Mouse (Mus musculus) heart, adult 11 months (tissue): ENCODE data around the gene Ndufa11.
A peak's percentile ranks its signal among the peaks of the same experiment; 100 is the strongest.

ENCODE experiments used
- DNase-seq: peaks from one replicate; pipeline ENCODE4 v3.0.0; 2022

The Ndufa11 gene

GRCm38 (mm10) chr17:56761077-56761476 is 43.5 kb downstream of the Ndufa11 start:
- DNase-seq = peak; percentile 85

GRCm38 (mm10) chr17:56761991-56762410 is 44.4 kb downstream of the Ndufa11 start:
- DNase-seq = peak; percentile 99

GRCm38 (mm10) chr17:56762769-56763731 is 45.5 kb downstream of the Ndufa11 start:
- peak; percentile 96 for DNase-seq

GRCm38 (mm10) chr17:56763741-56764250 is 46.2 kb downstream of the Ndufa11 start:
- peak; percentile 91 for DNase-seq

- DNase-seq = peak; percentile 99
Observed at GRCm38 (mm10) chr17:56764474-56765354, 47.1 kb downstream of the Ndufa11 start, which contains the start of gene Dus3l. Gene Dus3l, plus strand, starts transcription at chr17:56764757.

- no peak for DNase-seq
Observed at GRCm38 (mm10) chr17:56765431-56765830, 47.9 kb downstream of the Ndufa11 start.

- peak; percentile 94 for DNase-seq
Observed at GRCm38 (mm10) chr17:56766631-56767405, 49.3 kb downstream of the Ndufa11 start.

GRCm38 (mm10) chr17:56767531-56768135 is 50.1 kb downstream of the Ndufa11 start:
- DNase-seq = peak; percentile 93

- peak; percentile 90 for DNase-seq
Observed at GRCm38 (mm10) chr17:56768941-56769340, 51.4 kb downstream of the Ndufa11 start.

- DNase-seq = no peak
Observed at GRCm38 (mm10) chr17:56769950-56770349, 52.4 kb downstream of the Ndufa11 start, which contains the start of gene Prr22. Gene Prr22, plus strand, starts transcription at chr17:56770250.
